Mouse (Mus musculus) monocyte, adult 5-6 weeks (primary cell): ENCODE results near the gene Ttyh2. TPM values are rescaled to one million over a fixed set of nuclear protein-coding genes. Genes with fewer than 3 reads are reported as not detected.

Experiments
- ATAC-seq: fragments of 153-309, 156-312 bp; replicated peaks from 2 replicates; pipeline ENCODE4 v1.8.0; 2017; ENCODE audit warnings: mild to moderate bottlenecking; ENCODE audit not compliant: low TSS enrichment, insufficient number of reproducible peaks, severe bottlenecking, poor library complexity, low FRiP score
- total RNA-seq: library from RNA; stranded (forward); fragments of 200-1000, 200-491, 200-594 nt; gene quantifications from 3 replicates; pipeline ENCODE4 v1.2.3, GENCODE M21; 2017

Ttyh2 gene
- total RNA-seq, 1 experiment from 2014 or later = 0.48 TPM

DNA sequence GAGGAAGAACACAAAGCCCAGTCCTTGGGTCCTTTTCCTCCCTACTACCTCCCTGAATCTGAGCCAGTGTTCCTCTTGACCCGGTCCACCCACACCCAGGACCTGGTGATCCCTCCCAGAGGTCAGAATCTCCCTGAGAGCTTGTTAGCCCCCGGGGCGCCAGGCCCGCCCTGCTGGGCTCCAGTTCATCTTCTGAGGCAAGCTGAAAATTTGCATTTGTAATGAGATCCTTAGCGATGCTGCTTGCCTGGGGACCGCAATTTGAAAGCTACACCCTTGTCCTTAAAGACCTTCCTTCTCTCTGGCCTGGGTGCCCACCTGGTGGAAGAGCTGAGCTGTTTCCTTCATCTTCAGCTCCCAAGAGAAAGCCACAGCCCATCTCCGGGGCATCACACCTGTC lies 17.4 kb downstream of the Ttyh2 start:
- no peak for ATAC-seq

GRCm38 (mm10) chr11:114693456-114693855 lies 18.2 kb downstream of the Ttyh2 start:
- ATAC-seq = no peak

DNA sequence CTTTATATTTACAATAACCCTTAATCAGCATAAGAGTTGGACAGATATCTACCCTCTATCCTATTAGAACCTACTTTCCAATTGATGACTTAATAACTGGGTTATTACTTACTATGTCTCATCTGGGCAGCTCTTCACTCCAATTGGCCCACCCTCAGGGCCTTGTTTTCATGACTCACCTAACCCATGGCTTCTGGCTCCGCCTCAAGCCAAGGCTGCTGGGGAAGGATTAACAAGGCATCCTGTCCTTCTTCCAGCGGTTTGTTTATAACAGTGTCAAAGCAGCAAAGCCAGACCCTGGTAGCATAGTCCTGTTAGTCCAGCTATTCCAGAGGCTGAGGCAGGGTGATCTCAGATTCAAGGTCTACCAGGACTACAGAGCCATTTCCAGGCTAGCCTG lies 19.2 kb downstream of the Ttyh2 start:
- ATAC-seq = no peak

DNA sequence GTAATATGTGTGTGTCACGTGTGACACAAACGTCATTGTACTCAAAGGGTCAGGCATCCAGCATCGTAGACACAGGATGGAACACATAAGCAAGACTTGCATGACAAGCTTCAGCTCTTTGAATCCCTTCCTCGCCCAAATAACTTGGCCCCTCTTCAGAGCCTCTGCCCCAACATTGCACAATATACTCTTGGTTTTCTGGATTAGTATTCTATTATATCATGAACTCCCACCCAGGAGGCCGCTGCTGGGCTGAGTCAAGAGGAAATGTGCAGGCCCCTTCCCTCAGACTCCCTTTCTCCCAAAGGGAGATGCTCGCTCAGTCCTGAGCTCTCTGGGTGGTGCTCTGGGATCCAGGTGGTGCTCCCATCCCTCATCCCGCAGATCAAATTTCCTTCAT lies 23.3 kb downstream of the Ttyh2 start:
- no peak for ATAC-seq

- ATAC-seq = no peak
These were observed 24.3 kb downstream of the Ttyh2 start for GRCm38 (mm10) chr11:114699511-114699910.

DNA sequence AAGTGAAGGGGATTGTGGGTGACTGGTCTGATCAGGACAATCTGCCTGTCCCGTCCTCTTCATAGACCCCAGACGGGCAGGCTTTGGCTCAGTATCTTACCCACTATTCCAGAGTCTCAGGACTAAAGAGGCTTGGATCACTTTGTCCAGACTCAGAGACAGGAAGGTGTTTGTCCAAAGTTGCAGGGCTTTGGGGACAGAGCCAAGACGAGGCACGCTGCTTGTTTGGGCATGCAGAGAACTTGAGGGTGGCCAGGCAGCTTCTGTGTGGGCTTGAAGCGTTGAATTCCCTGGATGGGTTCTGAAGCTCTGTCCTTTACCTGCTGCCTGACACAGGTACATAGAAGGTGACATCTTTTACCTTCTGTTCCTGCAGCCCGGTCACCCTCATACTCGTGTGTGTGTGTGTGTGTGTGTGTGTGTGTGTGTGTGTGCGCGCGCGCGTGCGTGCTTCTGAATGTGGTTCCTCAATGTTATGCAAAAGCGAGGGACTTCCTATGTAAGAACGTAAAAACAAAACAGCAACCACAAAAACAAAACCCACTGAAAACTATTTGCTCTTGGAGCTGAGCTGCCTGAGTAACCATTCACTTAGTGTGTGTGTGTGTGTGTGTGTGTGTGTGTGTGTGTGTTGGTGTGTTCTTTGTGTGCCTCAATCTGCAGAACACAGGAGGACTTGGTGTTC lies 27.2 kb downstream of the Ttyh2 start:
- ATAC-seq = 0 out of 2 replicates have a peak, but pooled peaks have one; percentile 7

GRCm38 (mm10) chr11:114702996-114703361 lies 27.7 kb downstream of the Ttyh2 start:
- ATAC-seq = no peak

GRCm38 (mm10) chr11:114704071-114704913 lies 29.1 kb downstream of the Ttyh2 start:
- no peak for ATAC-seq

DNA sequence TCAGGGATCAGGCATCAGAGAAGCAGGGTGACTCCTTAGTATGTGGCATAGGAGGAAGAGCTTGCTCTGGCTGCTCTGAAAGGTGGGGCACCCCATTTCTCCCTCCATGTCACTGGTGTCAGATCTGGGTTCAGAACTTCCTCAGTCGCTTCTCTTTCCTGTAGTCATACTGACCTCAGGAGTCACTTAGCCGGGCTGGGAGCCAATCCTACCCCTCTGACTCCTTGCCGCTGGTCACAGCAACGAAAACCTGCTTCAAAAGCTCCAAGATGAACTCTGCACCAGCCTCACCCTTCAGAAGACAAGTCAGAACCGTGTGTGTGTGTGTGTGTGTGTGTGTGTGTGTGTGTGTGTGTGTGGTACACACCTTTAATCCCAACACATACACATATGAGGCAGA lies 31.1 kb downstream of the Ttyh2 start:
- ATAC-seq = no peak

GRCm38 (mm10) chr11:114711393-114711792 lies 36.2 kb downstream of the Ttyh2 start:
- no peak for ATAC-seq

DNA sequence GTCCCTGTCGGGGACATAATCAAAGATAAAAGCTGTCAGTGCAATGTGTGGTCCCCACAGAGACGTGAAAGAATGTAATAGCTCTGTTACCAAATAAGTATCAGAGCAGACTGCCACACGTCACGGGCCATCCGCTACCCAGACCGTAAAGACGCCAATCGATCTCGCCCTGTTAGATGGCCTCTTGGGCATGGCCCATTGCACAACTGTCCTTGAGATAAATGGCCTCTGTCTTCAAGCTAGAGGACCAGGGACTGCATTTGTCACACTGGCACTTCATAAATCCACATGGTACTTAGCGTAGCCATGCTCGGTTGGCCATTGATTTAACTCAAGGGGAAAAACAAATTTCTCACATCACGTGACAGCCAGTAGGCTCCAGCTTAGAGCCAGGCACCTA lies 36.6 kb downstream of the Ttyh2 start:
- no peak for ATAC-seq

GRCm38 (mm10) chr11:114714526-114714925 lies 39.3 kb downstream of the Ttyh2 start:
- ATAC-seq = no peak

DNA sequence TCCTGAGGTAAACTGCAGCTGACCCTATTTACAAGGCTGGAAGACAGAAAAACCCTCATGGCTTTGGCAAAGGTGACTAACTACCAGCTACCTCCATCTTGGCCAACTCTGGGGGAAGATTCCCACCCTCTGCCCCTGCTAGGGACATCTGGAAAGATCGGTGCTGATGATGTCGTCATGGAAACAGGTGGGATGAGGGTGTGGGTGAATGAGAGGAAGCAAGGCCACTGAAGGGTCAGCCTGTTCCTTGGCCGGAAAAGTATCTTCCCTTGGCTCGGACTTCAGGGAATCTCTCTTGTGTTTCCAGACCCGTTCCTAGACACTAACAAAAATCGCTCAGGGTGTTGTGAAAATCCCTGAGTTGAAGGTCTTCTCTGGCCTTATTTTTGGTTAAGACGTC lies 40.3 kb downstream of the Ttyh2 start:
- no peak for ATAC-seq

DNA sequence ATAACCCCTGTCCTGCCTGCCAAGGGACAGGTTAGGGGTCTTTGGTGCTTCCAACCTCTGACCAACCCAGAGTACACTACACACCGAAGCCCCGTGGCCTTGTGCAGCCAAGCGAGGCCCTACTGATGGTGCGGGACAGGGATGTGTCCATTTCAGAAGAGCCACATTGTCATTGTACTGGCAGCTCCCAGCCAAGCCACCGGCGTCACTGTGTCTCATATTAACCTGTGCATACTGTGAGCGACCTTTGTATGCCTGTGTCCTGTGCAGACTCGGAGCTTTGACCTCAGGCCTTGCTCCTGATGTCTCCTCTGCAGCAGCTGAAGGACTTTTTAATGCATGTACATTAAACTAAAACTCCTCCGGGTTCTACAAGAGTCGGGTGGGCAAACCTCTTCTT lies 45.3 kb downstream of the Ttyh2 start:
- ATAC-seq = no peak

DNA sequence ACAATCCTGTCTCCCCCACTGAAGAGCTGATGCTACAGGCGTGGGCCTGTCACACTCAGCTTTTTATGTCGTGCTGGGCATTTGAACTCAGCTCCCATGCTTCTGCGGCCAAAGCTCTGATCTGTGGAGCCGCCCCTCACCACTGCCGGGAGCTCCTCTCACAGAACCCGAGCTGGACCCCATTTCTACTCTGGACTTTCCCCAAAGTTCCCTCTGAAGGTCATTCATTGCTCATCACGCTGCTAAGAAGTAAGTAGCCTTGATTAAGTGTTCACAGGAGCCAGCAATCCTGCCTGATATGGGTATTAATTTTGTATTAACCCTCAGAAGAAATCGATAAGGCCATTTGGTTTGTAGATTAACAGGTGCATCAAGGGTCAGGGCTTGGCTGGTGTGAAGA lies 47.2 kb downstream of the Ttyh2 start:
- ATAC-seq = no peak

GRCm38 (mm10) chr11:114723030-114723429 lies 47.8 kb downstream of the Ttyh2 start:
- no peak for ATAC-seq

DNA sequence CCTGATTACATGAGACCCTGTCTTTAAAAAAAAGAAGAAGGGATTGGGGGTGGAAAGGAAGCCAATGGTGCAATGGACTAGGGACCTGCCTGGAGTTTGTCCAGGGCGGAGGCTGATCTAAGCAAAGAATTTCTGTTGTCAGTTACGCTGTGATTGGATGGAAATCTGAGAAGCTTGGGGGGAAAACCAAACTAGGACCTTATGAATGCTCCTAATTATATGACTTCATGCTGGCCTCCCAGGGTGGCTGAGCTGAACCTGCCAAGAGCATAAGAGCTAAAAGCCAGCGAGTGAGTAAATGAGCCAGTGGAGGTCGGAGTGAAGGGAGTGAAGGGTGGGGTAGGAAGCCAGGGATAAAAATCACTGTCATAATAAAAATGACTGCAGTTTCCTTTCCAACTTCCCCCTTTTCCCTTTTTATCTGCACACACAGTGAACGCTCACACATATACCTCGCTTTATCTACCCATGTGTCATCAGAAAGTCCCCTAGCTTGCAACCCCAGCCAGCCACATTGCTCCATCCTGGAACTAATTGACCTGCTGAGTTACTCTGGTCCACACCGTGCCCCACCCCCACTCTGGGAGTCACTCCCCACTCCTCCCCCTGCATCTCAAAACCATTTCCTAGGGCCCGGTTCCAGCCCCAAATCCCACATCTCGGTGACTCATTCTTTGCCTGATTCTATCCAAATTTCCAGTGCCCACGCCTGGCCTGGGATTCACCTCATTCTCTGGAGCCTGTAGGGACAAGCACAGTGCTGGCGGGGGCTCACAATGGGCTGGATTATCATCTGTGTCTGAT lies 49.8 kb downstream of the Ttyh2 start:
- ATAC-seq = no peak

- 0 out of 2 replicates have a peak, but pooled peaks have one; percentile 38 for ATAC-seq
These were observed 52.0 kb downstream of the Ttyh2 start, which contains the start of gene Dnaic2 for GRCm38 (mm10) chr11:114726965-114727825. Dnaic2 (plus strand) TSS chr11:114727408.

DNA sequence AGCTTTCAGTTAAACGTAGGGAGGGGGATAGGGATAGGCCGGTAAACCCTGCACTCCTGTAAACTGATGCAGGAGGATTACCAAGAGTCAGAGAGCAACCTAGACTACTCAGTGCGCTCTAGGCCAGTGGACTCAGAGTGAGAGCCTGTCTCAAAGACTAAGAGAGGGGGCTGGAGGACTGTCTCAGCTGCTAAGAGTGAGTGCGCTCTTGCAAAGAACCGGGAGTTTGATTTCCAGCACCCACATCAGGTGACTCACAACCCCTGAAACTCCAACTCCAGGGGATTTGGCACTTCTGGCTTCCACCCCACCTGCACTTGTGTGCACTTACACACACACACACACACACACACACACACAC lies 52.6 kb downstream of the Ttyh2 start:
- ATAC-seq = no peak
